ENCODE assay signal across 13 mouse cellular contexts in genomic region chr9:119888843-119889246, GRCm38 (mm10). TPM values are rescaled to one million over a fixed set of nuclear protein-coding genes. Genes with fewer than 3 reads are reported as not detected.
DNase-seq lines count a peak whose midpoint lies in the region; ATAC-seq lines count a peak whose summit lies in the region.
"Had no signal": no experiment of that assay in that cellular context is flagged by ENCODE, and none has a peak within 500 bp of the region (broad histone marks: within the 10 kb centered on the region; RNA-seq: fewer than 3 reads in every experiment).

No protein-coding gene starts in this region.

- H3K4me2 ChIP-seq in midbrain, embryonic 14.5 days (ENCODE audit: low read length) = no peak overlapping the region
- no peak overlapping the region for H3K4me2 ChIP-seq in intestine, embryonic 15.5 days (replicated peaks)
- H3K4me2 ChIP-seq: limb, embryonic 15.5 days had no signal

- no peaks in the 10 kb centered on the region for H3K27me3 ChIP-seq in embryonic facial prominence, embryonic 10.5 days (replicated peaks; ENCODE audit: low read depth, poor library complexity, severe bottlenecking)
- H3K27me3 ChIP-seq in hindbrain, embryonic 10.5 days (ENCODE audit: insufficient read depth, poor library complexity, severe bottlenecking) = peaks cover 35% of the 10 kb centered on the region
- 0 out of 2 replicates have a peak, but pooled peaks cover 4% of the 10 kb centered on the region for H3K27me3 ChIP-seq in midbrain, embryonic 14.5 days (ENCODE audit: control insufficient read depth, insufficient read depth, low read length)
- no peaks in the 10 kb centered on the region for H3K27me3 ChIP-seq in intestine, embryonic 15.5 days (replicated peaks)
- H3K27me3 ChIP-seq: limb, embryonic 15.5 days had no signal

- peak; percentile 19 for DNase-seq in brain, adult 2 months (ENCODE audit: low read depth, low spot score)
- DNase-seq in embryonic facial prominence, embryonic 10.5 days (ENCODE audit: low spot score) = peak; percentile 54
- DNase-seq in hindbrain, embryonic 10.5 days (ENCODE audit: low spot score) = peak; percentile 42
- peak; percentile 75 for DNase-seq in midbrain, embryonic 14.5 days
- DNase-seq in layer of hippocampus, postnatal 10 days (ENCODE audit: low spot score in 2 of 2) = no peak
- no peak for DNase-seq in frontal cortex, postnatal 14 days (ENCODE audit: low spot score in 2 of 2)
- DNase-seq: heart, adult 18-20 months; heart, postnatal 36 days; kidney, postnatal 36 days; lung, postnatal 10 days; thymus, postnatal 14 days had no signal

- 0 out of 2 replicates have a peak overlapping the region, but pooled peaks have one; percentile 54 for H3K27ac ChIP-seq in embryonic facial prominence, embryonic 10.5 days (replicated peaks)
- H3K27ac ChIP-seq in hindbrain, embryonic 10.5 days = no peak overlapping the region
- H3K27ac ChIP-seq in midbrain, embryonic 14.5 days (replicated peaks; ENCODE audit: low read depth, low read length) = peak overlapping the region; percentile 66
- no peak overlapping the region for H3K27ac ChIP-seq in intestine, embryonic 15.5 days
- H3K27ac ChIP-seq: limb, embryonic 15.5 days had no signal

- ATAC-seq in midbrain, embryonic 14.5 days (ENCODE audit: low FRiP score, low TSS enrichment) = no peak; the same call in 1 of the 2 replicates
- no peak for ATAC-seq in intestine, embryonic 15.5 days

- H3K4me1 ChIP-seq in embryonic facial prominence, embryonic 10.5 days = peaks cover 13% of the 10 kb centered on the region
- H3K4me1 ChIP-seq in hindbrain, embryonic 10.5 days (replicated peaks) = peaks cover 19% of the 10 kb centered on the region
- H3K4me1 ChIP-seq in midbrain, embryonic 14.5 days (ENCODE audit: control insufficient read depth, insufficient read depth, low read length) = peaks cover 3% of the 10 kb centered on the region; the same call in 1 of the 2 replicates
- no peaks in the 10 kb centered on the region for H3K4me1 ChIP-seq in intestine, embryonic 15.5 days (replicated peaks)
- H3K4me1 ChIP-seq: limb, embryonic 15.5 days had no signal

- H3K9me3 ChIP-seq in embryonic facial prominence, embryonic 10.5 days = no peaks in the 10 kb centered on the region
- H3K9me3 ChIP-seq in hindbrain, embryonic 10.5 days = no peaks in the 10 kb centered on the region
- no peaks in the 10 kb centered on the region for H3K9me3 ChIP-seq in midbrain, embryonic 14.5 days (ENCODE audit: control insufficient read depth, low read length)
- H3K9me3 ChIP-seq in intestine, embryonic 15.5 days = no peaks in the 10 kb centered on the region
- H3K9me3 ChIP-seq: limb, embryonic 15.5 days had no signal

- WGBS in embryonic facial prominence, embryonic 10.5 days = 44% methylated on average over 2 of the region's 2 CpGs
- 35% methylated on average over 2 of the region's 2 CpGs for WGBS in hindbrain, embryonic 10.5 days
- 3% methylated on average over 2 of the region's 2 CpGs for WGBS in midbrain, embryonic 14.5 days
- 57% methylated on average over 2 of the region's 2 CpGs for WGBS in intestine, embryonic 15.5 days

- H3K9ac ChIP-seq in midbrain, embryonic 14.5 days (replicated peaks; ENCODE audit: low read length) = no peak overlapping the region
- H3K9ac ChIP-seq in intestine, embryonic 15.5 days = no peak overlapping the region
- H3K9ac ChIP-seq: limb, embryonic 15.5 days had no signal

- H3K4me3 ChIP-seq in embryonic facial prominence, embryonic 10.5 days = no peak overlapping the region
- H3K4me3 ChIP-seq in hindbrain, embryonic 10.5 days = no peak overlapping the region
- no peak overlapping the region for H3K4me3 ChIP-seq in midbrain, embryonic 14.5 days (replicated peaks; ENCODE audit: low read depth, low read length)
- no peak overlapping the region for H3K4me3 ChIP-seq in intestine, embryonic 15.5 days (replicated peaks)
- H3K4me3 ChIP-seq: limb, embryonic 15.5 days had no signal

- no peaks in the 10 kb centered on the region for H3K36me3 ChIP-seq in embryonic facial prominence, embryonic 10.5 days (replicated peaks)
- H3K36me3 ChIP-seq in hindbrain, embryonic 10.5 days = no peaks in the 10 kb centered on the region
- no peaks in the 10 kb centered on the region for H3K36me3 ChIP-seq in midbrain, embryonic 14.5 days (ENCODE audit: control insufficient read depth, insufficient read depth, low read length)
- H3K36me3 ChIP-seq in intestine, embryonic 15.5 days = no peaks in the 10 kb centered on the region
- H3K36me3 ChIP-seq: limb, embryonic 15.5 days had no signal

RNA-seq across cellular contexts. Expression of gene Wdr48, which starts 5.8 kb away (rescaled TPM):
- polyA plus RNA-seq in embryonic facial prominence, embryonic 10.5 days (2016; fragmentation: Nextera tagmentation; extraction: Ambion mirVana) = 71.3 and 72.2 TPM in 2 replicates
- 62.6 and 69.7 TPM in 2 replicates for polyA plus RNA-seq in hindbrain, embryonic 10.5 days (2016; fragmentation: Nextera tagmentation; extraction: Ambion mirVana)
- 65.5 and 75.6 TPM in 2 replicates for polyA plus RNA-seq in midbrain, embryonic 14.5 days (2014; fragmentation: Nextera tagmentation; extraction: Ambion mirVana)
- total RNA-seq in layer of hippocampus, postnatal 10 days (2021) = 10 to 100 TPM; 61.7 to 66.8 TPM
- 38.2 and 41.6 TPM in 2 replicates for polyA plus RNA-seq in intestine, embryonic 15.5 days (2015; fragmentation: Nextera tagmentation; extraction: Ambion mirVana)

RNA-seq across cellular contexts. Expression of gene Gorasp1, which starts 48.5 kb away (rescaled TPM):
- polyA plus RNA-seq in embryonic facial prominence, embryonic 10.5 days (2016; fragmentation: Nextera tagmentation; extraction: Ambion mirVana) = 27.9 and 29.2 TPM in 2 replicates
- polyA plus RNA-seq in hindbrain, embryonic 10.5 days (2016; fragmentation: Nextera tagmentation; extraction: Ambion mirVana) = 27.8 and 29.6 TPM in 2 replicates
- 25.2 and 31.7 TPM in 2 replicates for polyA plus RNA-seq in midbrain, embryonic 14.5 days (2014; fragmentation: Nextera tagmentation; extraction: Ambion mirVana)
- 10 to 100 TPM; 28.9 to 31.2 TPM for total RNA-seq in layer of hippocampus, postnatal 10 days (2021)
- polyA plus RNA-seq in intestine, embryonic 15.5 days (2015; fragmentation: Nextera tagmentation; extraction: Ambion mirVana) = 29.3 and 29.6 TPM in 2 replicates

RNA-seq across cellular contexts. Expression of gene Ttc21a, which starts 48.6 kb away (rescaled TPM):
- 0.43 and 0.47 TPM in 2 replicates for polyA plus RNA-seq in embryonic facial prominence, embryonic 10.5 days (2016; fragmentation: Nextera tagmentation; extraction: Ambion mirVana)
- polyA plus RNA-seq in hindbrain, embryonic 10.5 days (2016; fragmentation: Nextera tagmentation; extraction: Ambion mirVana) = 0.71 and 1.4 TPM in 2 replicates
- polyA plus RNA-seq in midbrain, embryonic 14.5 days (2014; fragmentation: Nextera tagmentation; extraction: Ambion mirVana) = 0.45 and 0.49 TPM in 2 replicates
- total RNA-seq in layer of hippocampus, postnatal 10 days (2021) = 1 to 10 TPM; 1.3 to 2.9 TPM
- polyA plus RNA-seq in intestine, embryonic 15.5 days (2015; fragmentation: Nextera tagmentation; extraction: Ambion mirVana) = 0.11 TPM in 2 replicates
- total RNA-seq: heart, postnatal 36 days had no signal

Comparison
In these comparisons a context has a peak if more than half of its experiments do, and no peak if none do; other contexts are left out.
1. DNase-seq: peak in brain, adult 2 months (single experiment), embryonic facial prominence, embryonic 10.5 days (single experiment), hindbrain, embryonic 10.5 days (single experiment) and midbrain, embryonic 14.5 days (single experiment); none in layer of hippocampus, postnatal 10 days (0 of 2) and frontal cortex, postnatal 14 days (0 of 2).
2. H3K27ac ChIP-seq: peak in embryonic facial prominence, embryonic 10.5 days (single experiment) and midbrain, embryonic 14.5 days (single experiment); none in hindbrain, embryonic 10.5 days (single experiment) and intestine, embryonic 15.5 days (single experiment).